14 mouse cellular contexts compared by ENCODE assay signal in the genomic region with DNA sequence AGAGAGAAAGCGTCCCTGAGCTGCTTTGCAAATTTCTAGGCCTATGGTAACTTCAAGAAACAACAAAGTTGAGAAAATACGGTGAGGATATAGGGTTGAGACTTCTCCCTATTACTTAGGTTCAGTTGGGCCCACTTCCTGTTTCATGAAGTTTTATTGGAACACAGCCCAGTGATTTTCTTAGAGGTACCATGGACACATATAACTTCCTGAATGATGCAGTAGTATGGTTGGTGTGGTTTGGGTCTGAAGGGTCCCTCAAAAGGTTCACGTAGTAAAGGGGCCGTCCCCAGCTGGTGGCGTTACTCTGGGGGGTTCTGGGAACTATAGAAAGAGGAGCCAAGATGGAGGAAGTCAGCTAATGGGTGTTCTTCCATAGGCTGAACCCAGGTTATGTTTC. TPM values are rescaled to one million over a fixed set of nuclear protein-coding genes. Genes with fewer than 3 reads are reported as not detected.
DNase-seq lines count a peak whose midpoint lies in the region; ATAC-seq and TF ChIP-seq lines count a peak whose summit lies in the region.
"Had no signal": no experiment of that assay in that cellular context is flagged by ENCODE, and none has a peak within 500 bp of the region (broad histone marks: within the 10 kb centered on the region; RNA-seq: fewer than 3 reads in every experiment).

No protein-coding gene starts in this region.

- H3K9ac ChIP-seq in midbrain, embryonic 11.5 days (ENCODE audit: low read length): no peak overlapping the region
- no peak overlapping the region for H3K9ac ChIP-seq in midbrain, embryonic 13.5 days (replicated peaks)
- H3K9ac ChIP-seq in midbrain, embryonic 15.5 days: no peak overlapping the region
- H3K9ac ChIP-seq: forebrain, postnatal 0 days; liver, embryonic 15.5 days had no signal

- no peaks in the 10 kb centered on the region for H3K36me3 ChIP-seq in midbrain, embryonic 11.5 days (ENCODE audit: control insufficient read depth, insufficient read depth, low read length)
- no peaks in the 10 kb centered on the region for H3K36me3 ChIP-seq in midbrain, embryonic 13.5 days
- H3K36me3 ChIP-seq in midbrain, embryonic 15.5 days (replicated peaks): no peaks in the 10 kb centered on the region
- H3K36me3 ChIP-seq: liver, embryonic 15.5 days had no signal

- ATAC-seq in midbrain, embryonic 11.5 days (ENCODE audit: low FRiP score): no peak
- no peak for ATAC-seq in midbrain, embryonic 13.5 days
- peak; percentile 14; the same call in 1 of the 2 replicates for ATAC-seq in neutrophil, adult 5-6 weeks (ENCODE audit: extremely low read depth, insufficient number of reproducible peaks, low FRiP score, poor library complexity, severe bottlenecking)
- no peak for ATAC-seq in midbrain, embryonic 15.5 days (replicated peaks)
- ATAC-seq: forebrain, postnatal 0 days had no signal

- H3K27ac ChIP-seq in gastrocnemius, adult 2 months: peak overlapping the region; percentile 48
- no peak overlapping the region for H3K27ac ChIP-seq in midbrain, embryonic 11.5 days (ENCODE audit: low read depth, low read length)
- no peak overlapping the region for H3K27ac ChIP-seq in midbrain, embryonic 13.5 days
- peak overlapping the region; percentile 88 for H3K27ac ChIP-seq in embryonic fibroblast, embryonic 13.5 days (ENCODE audit: insufficient read depth, low read length)
- no peak overlapping the region for H3K27ac ChIP-seq in midbrain, embryonic 15.5 days
- H3K27ac ChIP-seq: liver, embryonic 15.5 days had no signal

- no peak for DNase-seq in gastrocnemius, adult 2 months
- no peak for DNase-seq in gastrocnemius, postnatal 25 days
- DNase-seq in midbrain, embryonic 11.5 days (ENCODE audit: low spot score, missing footprints): peak; percentile 73
- DNase-seq in adrenal gland, postnatal 25 days: no peak
- DNase-seq: cerebellum, adult 2 months; forebrain, postnatal 0 days; gastrocnemius, postnatal 14 days; left cerebral cortex, postnatal 4 days had no signal

- no peaks in the 10 kb centered on the region for H3K9me3 ChIP-seq in midbrain, embryonic 11.5 days (ENCODE audit: control insufficient read depth, low read length)
- no peaks in the 10 kb centered on the region for H3K9me3 ChIP-seq in midbrain, embryonic 13.5 days
- no peaks in the 10 kb centered on the region for H3K9me3 ChIP-seq in midbrain, embryonic 15.5 days
- H3K9me3 ChIP-seq: liver, embryonic 15.5 days had no signal

- no peak overlapping the region for H3K4me2 ChIP-seq in midbrain, embryonic 11.5 days
- no peak overlapping the region for H3K4me2 ChIP-seq in midbrain, embryonic 13.5 days (replicated peaks)
- H3K4me2 ChIP-seq in midbrain, embryonic 15.5 days: no peak overlapping the region
- H3K4me2 ChIP-seq: liver, embryonic 15.5 days had no signal

- no peaks in the 10 kb centered on the region for H3K27me3 ChIP-seq in midbrain, embryonic 11.5 days (ENCODE audit: control insufficient read depth, insufficient read depth, low read length)
- no peaks in the 10 kb centered on the region for H3K27me3 ChIP-seq in midbrain, embryonic 13.5 days
- H3K27me3 ChIP-seq in midbrain, embryonic 15.5 days (replicated peaks): no peaks in the 10 kb centered on the region
- H3K27me3 ChIP-seq: liver, embryonic 15.5 days had no signal

- TF ChIP-seq CTCF in gastrocnemius, adult 2 months (IDR thresholded peaks at IDR 0.05): no peak
- no peak for TF ChIP-seq CTCF in embryonic fibroblast, embryonic 13.5 days (IDR thresholded peaks at IDR 0.05; ENCODE audit: borderline replicate concordance, insufficient read depth, low read length)

- intact Hi-C loops in gastrocnemius, adult 2 months (cut with DNase I): loop anchor here (5.0 kb wide), 1 partner anchor 42 kb away; no protein-coding TSS in a partner anchor

- 92% methylated on average over 5 of the region's 5 CpGs for WGBS in midbrain, embryonic 11.5 days
- WGBS in midbrain, embryonic 13.5 days: 94% methylated on average over 5 of the region's 5 CpGs
- WGBS in midbrain, embryonic 15.5 days: 95% methylated on average over 5 of the region's 5 CpGs

- no peak for TF ChIP-seq POLR2A in embryonic fibroblast, embryonic 13.5 days (IDR thresholded peaks at IDR 0.05; ENCODE audit: low read depth, low read length)

- H3K4me1 ChIP-seq in midbrain, embryonic 11.5 days (ENCODE audit: control insufficient read depth, insufficient read depth, low read length): peaks cover 15% of the 10 kb centered on the region
- H3K4me1 ChIP-seq in midbrain, embryonic 13.5 days (replicated peaks): peaks cover 48% of the 10 kb centered on the region
- H3K4me1 ChIP-seq in embryonic fibroblast, embryonic 13.5 days (ENCODE audit: control insufficient read depth, insufficient read depth, low read length): peaks cover 21% of the 10 kb centered on the region
- H3K4me1 ChIP-seq in midbrain, embryonic 15.5 days: peaks cover 38% of the 10 kb centered on the region

- no peak overlapping the region for H3K4me3 ChIP-seq in gastrocnemius, adult 2 months
- no peak overlapping the region for H3K4me3 ChIP-seq in midbrain, embryonic 11.5 days (ENCODE audit: low read depth, low read length)
- H3K4me3 ChIP-seq in midbrain, embryonic 13.5 days (replicated peaks): no peak overlapping the region
- no peak overlapping the region for H3K4me3 ChIP-seq in embryonic fibroblast, embryonic 13.5 days (ENCODE audit: insufficient read depth, low read length)
- no peak overlapping the region for H3K4me3 ChIP-seq in midbrain, embryonic 15.5 days
- H3K4me3 ChIP-seq: erythroblast, embryonic 14.5 days; liver, embryonic 15.5 days had no signal

RNA-seq across cellular contexts. Expression of a gene that starts 45.3 kb away (rescaled TPM):
- 1 to 10 TPM; 4.1 to 5.1 TPM for total RNA-seq in gastrocnemius, adult 2 months (2021)
- 1 to 10 TPM; 3.6 to 4.8 TPM for total RNA-seq in gastrocnemius, postnatal 25 days (2021)
- 7.6 and 9.0 TPM in 2 replicates for polyA plus RNA-seq in midbrain, embryonic 11.5 days (2014; fragmentation: Nextera tagmentation; extraction: Ambion mirVana)
- 15.2 and 17.3 TPM in 2 replicates for polyA plus RNA-seq in midbrain, embryonic 13.5 days (2015; fragmentation: Nextera tagmentation; extraction: Ambion mirVana)
- polyA plus RNA-seq in embryonic fibroblast, embryonic 13.5 days (2011; ENCODE audit: insufficient read length, low read depth, missing spikeins): 15.1 and 21.0 TPM in 2 replicates
- 28.3 and 28.4 TPM in 2 replicates for total RNA-seq in neutrophil, adult 5-6 weeks (2017)
- 31.3 and 41.0 TPM in 2 replicates for total RNA-seq in adrenal gland, postnatal 25 days (2021)
- polyA plus RNA-seq in midbrain, embryonic 15.5 days (2015; fragmentation: Nextera tagmentation; extraction: Ambion mirVana): 17.9 and 19.2 TPM in 2 replicates

Comparison
In these comparisons a context has a peak if more than half of its experiments do, and no peak if none do; other contexts are left out.
1. H3K27ac ChIP-seq: peak in gastrocnemius, adult 2 months (single experiment) and embryonic fibroblast, embryonic 13.5 days (single experiment); none in midbrain, embryonic 11.5 days (single experiment), midbrain, embryonic 13.5 days (single experiment) and midbrain, embryonic 15.5 days (single experiment).